Mouse (Mus musculus) intestine, embryonic 14.5 days (tissue): ENCODE measurements at regions not wholly inside any gene's neighbourhood (a gene's known extent, or its start where the extent isn't known, plus 50 kb on each side); places are given as distances from the start of the nearest gene placed in this dataset.
"Not testable (repeated sequence)": the region's sequence is repeated elsewhere in the genome, so short reads cannot be mapped to it uniquely, and the experiment has no call there.

Experiments used
- ATAC-seq: fragments of 200-750 bp; cut with Nextera tagmentation; replicated peaks from 2 replicates; pipeline ENCODE4 v1.8.0; 2017; ENCODE audit warnings: low read depth, moderate number of reproducible peaks, moderate TSS enrichment, moderate library complexity; ENCODE audit not compliant: low FRiP score, low TSS enrichment
- DNase-seq: peaks from one replicate; pipeline ENCODE4 v3.0.0-alpha.2; 2018; ENCODE audit warnings: low spot score
- H3K27ac ChIP-seq: fragments of 300-500 bp; sonication (generic); 2 replicates; pipeline ENCODE4 v1.5.1; 2014; ENCODE audit warnings: low read depth, mild to moderate bottlenecking, control low read depth
- H3K27me3 ChIP-seq: fragments of 300-500 bp; sonication (generic); replicated peaks from 2 replicates; pipeline ENCODE4 v1.6.1; 2014; ENCODE audit warnings: low read length, control low read depth; ENCODE audit not compliant: control insufficient read depth, insufficient read depth
- H3K36me3 ChIP-seq: fragments of 300-500 bp; sonication (generic); 2 replicates; pipeline ENCODE4 v1.6.1; 2014; ENCODE audit warnings: low read length, control low read depth; ENCODE audit not compliant: control insufficient read depth, insufficient read depth
- H3K4me1 ChIP-seq: fragments of 300-500 bp; sonication (generic); replicated peaks from 2 replicates; pipeline ENCODE4 v1.6.1; 2014; ENCODE audit warnings: low read length, control low read depth, mixed read lengths; ENCODE audit not compliant: control insufficient read depth, insufficient read depth
- H3K4me2 ChIP-seq: fragments of 300-500 bp; sonication (generic); 2 replicates; pipeline ENCODE4 v1.6.1; 2014; ENCODE audit warnings: low read length
- H3K4me3 ChIP-seq: fragments of 300-500 bp; sonication (generic); 2 replicates; pipeline ENCODE4 v1.5.1; 2014; ENCODE audit warnings: low read depth, low read length, control low read depth, mixed read lengths
- H3K9ac ChIP-seq: fragments of 300-500 bp; sonication (generic); 2 replicates; pipeline ENCODE4 v1.6.1; 2014; ENCODE audit warnings: mild to moderate bottlenecking, low read length
- H3K9me3 ChIP-seq: fragments of 300-500 bp; sonication (generic); 2 replicates; pipeline ENCODE4 v1.6.1; 2016; ENCODE audit warnings: low read length, control low read depth; ENCODE audit not compliant: control insufficient read depth
- WGBS: fragments of 180-500 bp; shearing (Covaris S2); extraction: QIAGEN DNeasy Blood & Tissue Kit; methylation state at CpG from one replicate; pipeline ENCODE4 v1.1.7; 2014; 5-methylcytosine and 5-hydroxymethylcytosine counted together

- H3K4me1 ChIP-seq = no peaks in the 10 kb centered on the region
- no peak overlapping the region for H3K4me2 ChIP-seq
- no peaks in the 10 kb centered on the region for H3K27me3 ChIP-seq
- H3K9ac ChIP-seq = no peak overlapping the region
- ATAC-seq = no peak
- no peaks in the 10 kb centered on the region for H3K36me3 ChIP-seq
- no peak overlapping the region for H3K27ac ChIP-seq
- DNase-seq = no peak
- H3K9me3 ChIP-seq = no peaks in the 10 kb centered on the region
- H3K4me3 ChIP-seq = no peak overlapping the region
- WGBS = 77% methylated on average over 5 of the region's 5 CpGs
Observed at GRCm38 (mm10) chr10:119123517-119123916, 116.3 kb downstream of the Cand1 start.

- no peaks in the 10 kb centered on the region for H3K27me3 ChIP-seq
- H3K36me3 ChIP-seq = no peaks in the 10 kb centered on the region
- H3K4me1 ChIP-seq = no peaks in the 10 kb centered on the region
- H3K27ac ChIP-seq = no peak overlapping the region
- H3K9ac ChIP-seq = no peak overlapping the region
- H3K4me2 ChIP-seq = no peak overlapping the region
- no peak for ATAC-seq
- WGBS = 94% methylated on average over 8 of the region's 8 CpGs
- no peak overlapping the region for H3K4me3 ChIP-seq
- no peaks in the 10 kb centered on the region for H3K9me3 ChIP-seq
- DNase-seq = no peak
Observed at GRCm38 (mm10) chr10:119122347-119122746, 117.5 kb downstream of the Cand1 start.

GRCm38 (mm10) chr10:119121575-119121974, 118.3 kb downstream of the Cand1 start:
- Histone ChIP-seq H3K4me1 (no peaks in the 10 kb centered on the region), H3K4me2 (no peak overlapping the region), H3K4me3 (no peak overlapping the region), H3K27ac (no peak overlapping the region), H3K9ac (no peak overlapping the region), H3K36me3 (no peaks in the 10 kb centered on the region), H3K9me3 (no peaks in the 10 kb centered on the region), H3K27me3 (no peaks in the 10 kb centered on the region)
- 63% methylated on average over 6 of the region's 6 CpGs for WGBS
- DNase-seq = no peak
- ATAC-seq = no peak

GRCm38 (mm10) chr10:119116843-119117390, 122.9 kb downstream of the Cand1 start:
- Histone ChIP-seq H3K36me3 (no peaks in the 10 kb centered on the region), H3K27me3 (no peaks in the 10 kb centered on the region), H3K4me1 (peaks cover 8% of the 10 kb centered on the region; the same call in 1 of the 2 replicates), H3K4me2 (no peak overlapping the region), H3K27ac (no peak overlapping the region), H3K4me3 (no peak overlapping the region), H3K9ac (no peak overlapping the region), H3K9me3 (no peaks in the 10 kb centered on the region)
- WGBS = 70% methylated on average over 2 of the region's 2 CpGs
- no peak for DNase-seq
- no peak for ATAC-seq

GRCm38 (mm10) chr10:119115200-119115599, 124.7 kb downstream of the Cand1 start:
- not testable (repeated sequence) for H3K4me1 ChIP-seq, H3K27ac ChIP-seq, DNase-seq, H3K4me3 ChIP-seq, H3K9ac ChIP-seq, H3K9me3 ChIP-seq, H3K4me2 ChIP-seq, H3K27me3 ChIP-seq, ATAC-seq, H3K36me3 ChIP-seq

- ATAC-seq (peak; percentile 50; the same call in 1 of the 2 replicates), DNase-seq (no peak)
- H3K9me3 ChIP-seq = no peaks in the 10 kb centered on the region
- H3K27ac ChIP-seq = no peak overlapping the region
- H3K9ac ChIP-seq = no peak overlapping the region
- no peaks in the 10 kb centered on the region for H3K27me3 ChIP-seq
- no peak overlapping the region for H3K4me3 ChIP-seq
- 33% methylated on average over 10 of the region's 10 CpGs for WGBS
- H3K4me1 ChIP-seq = peaks cover 8% of the 10 kb centered on the region; the same call in 1 of the 2 replicates
- H3K36me3 ChIP-seq = no peaks in the 10 kb centered on the region
- no peak overlapping the region for H3K4me2 ChIP-seq
Observed at GRCm38 (mm10) chr10:119114653-119115052, 125.2 kb downstream of the Cand1 start.

GRCm38 (mm10) chr10:119111886-119112285, 128.0 kb downstream of the Cand1 start:
- WGBS = 77% methylated on average over 2 of the region's 2 CpGs

GRCm38 (mm10) chr10:119111409-119111808, 128.4 kb downstream of the Cand1 start:
- Histone ChIP-seq H3K4me3 (no peak overlapping the region), H3K27ac (no peak overlapping the region), H3K27me3 (no peaks in the 10 kb centered on the region), H3K9ac (no peak overlapping the region), H3K4me2 (no peak overlapping the region), H3K9me3 (no peaks in the 10 kb centered on the region), H3K4me1 (peaks cover 8% of the 10 kb centered on the region; the same call in 1 of the 2 replicates), H3K36me3 (no peaks in the 10 kb centered on the region)
- 65% methylated on average over 3 of the region's 3 CpGs for WGBS
- DNase-seq = no peak
- ATAC-seq = no peak

More at GRCm38 (mm10) chr10:119111886-119112285, 128.0 kb downstream of the Cand1 start:
- ATAC-seq (no peak), DNase-seq (no peak)
- Histone ChIP-seq H3K4me2 (no peak overlapping the region), H3K9ac (no peak overlapping the region), H3K27me3 (no peaks in the 10 kb centered on the region), H3K4me3 (no peak overlapping the region), H3K4me1 (peaks cover 8% of the 10 kb centered on the region; the same call in 1 of the 2 replicates), H3K27ac (no peak overlapping the region), H3K9me3 (no peaks in the 10 kb centered on the region), H3K36me3 (no peaks in the 10 kb centered on the region)

- no peaks in the 10 kb centered on the region for H3K9me3 ChIP-seq
- WGBS = 55% methylated on average over 5 of the region's 5 CpGs
- no peak for DNase-seq
- H3K9ac ChIP-seq = no peak overlapping the region
- H3K4me1 ChIP-seq = peaks cover 8% of the 10 kb centered on the region; the same call in 1 of the 2 replicates
- H3K27ac ChIP-seq = no peak overlapping the region
- H3K4me2 ChIP-seq = no peak overlapping the region
- no peaks in the 10 kb centered on the region for H3K36me3 ChIP-seq
- ATAC-seq = no peak
- H3K4me3 ChIP-seq = no peak overlapping the region
- no peaks in the 10 kb centered on the region for H3K27me3 ChIP-seq
Observed at GRCm38 (mm10) chr10:119110614-119111013, 129.2 kb downstream of the Cand1 start.
